Mouse (Mus musculus) heart, embryonic 11.5 days (tissue): ENCODE data around the gene Sf3a1. TPM values are rescaled to one million over a fixed set of nuclear protein-coding genes. Genes with fewer than 3 reads are reported as not detected.

ENCODE experiments used
- ATAC-seq: fragments of 200-750 bp; cut with Nextera tagmentation; replicated peaks from 2 replicates; pipeline ENCODE4 v1.8.0; 2017; ENCODE audit warnings: moderate library complexity; ENCODE audit not compliant: insufficient number of reproducible peaks, low FRiP score, low TSS enrichment
- H3K27ac ChIP-seq: fragments of 300-500 bp; sonication (generic); 2 replicates; pipeline ENCODE4 v1.5.1; 2014; ENCODE audit warnings: mild to moderate bottlenecking, low read depth, low read length
- H3K27me3 ChIP-seq: fragments of 300-500 bp; sonication (generic); 2 replicates; pipeline ENCODE4 v1.6.1; 2014; ENCODE audit warnings: mild to moderate bottlenecking, low read length, mixed read lengths; ENCODE audit not compliant: control insufficient read depth, insufficient read depth
- H3K36me3 ChIP-seq: fragments of 300-500 bp; sonication (generic); 2 replicates; pipeline ENCODE4 v1.6.1; 2014; ENCODE audit warnings: mild to moderate bottlenecking, low read length, moderate library complexity, mixed read lengths; ENCODE audit not compliant: control insufficient read depth, insufficient read depth
- H3K4me1 ChIP-seq: fragments of 300-500 bp; sonication (generic); 2 replicates; pipeline ENCODE4 v1.6.1; 2014; ENCODE audit warnings: low read length; ENCODE audit not compliant: control insufficient read depth, insufficient read depth
- H3K4me2 ChIP-seq: fragments of 300-500 bp; sonication (generic); 2 replicates; pipeline ENCODE4 v1.6.1; 2014; ENCODE audit warnings: mild to moderate bottlenecking, moderate library complexity
- H3K4me3 ChIP-seq: fragments of 300-500 bp; sonication (generic); 2 replicates; pipeline ENCODE4 v1.5.1; 2014; ENCODE audit warnings: low read depth, low read length
- H3K9ac ChIP-seq: fragments of 300-500 bp; sonication (generic); 2 replicates; pipeline ENCODE4 v1.6.1; 2014; ENCODE audit warnings: mild to moderate bottlenecking, low read depth, low read length, moderate library complexity
- H3K9me3 ChIP-seq: fragments of 300-500 bp; sonication (generic); replicated peaks from 2 replicates; pipeline ENCODE4 v1.6.1; 2016; ENCODE audit warnings: low read length; ENCODE audit not compliant: control insufficient read depth
- whole genome bisulfite sequencing: fragments of 180-500 bp; shearing (Covaris S2); extraction: QIAGEN DNeasy Blood & Tissue Kit; methylation state at CpG from one replicate; pipeline ENCODE4 v1.1.7; 2014; ENCODE audit not compliant: insufficient replicate concordance; 5-methylcytosine and 5-hydroxymethylcytosine counted together
- microRNA-seq: library from miRNA; unstranded; fragments of <30 nt; microRNA quantifications from one replicate; pipeline ENCODE4, GENCODE M21; 2016; ENCODE audit warnings: borderline number of aligned reads
- polyA plus RNA-seq: library from polyadenylated mRNA; unstranded; fragments of >200 nt; fragmentation: Nextera tagmentation; extraction: Ambion mirVana; gene quantifications from 2 replicates; pipeline ENCODE4 v1.2.1, GENCODE M21; 2014

The Sf3a1 gene
- polyA plus RNA-seq, 1 experiment from 2014 or later: 44.7 TPM

DNA sequence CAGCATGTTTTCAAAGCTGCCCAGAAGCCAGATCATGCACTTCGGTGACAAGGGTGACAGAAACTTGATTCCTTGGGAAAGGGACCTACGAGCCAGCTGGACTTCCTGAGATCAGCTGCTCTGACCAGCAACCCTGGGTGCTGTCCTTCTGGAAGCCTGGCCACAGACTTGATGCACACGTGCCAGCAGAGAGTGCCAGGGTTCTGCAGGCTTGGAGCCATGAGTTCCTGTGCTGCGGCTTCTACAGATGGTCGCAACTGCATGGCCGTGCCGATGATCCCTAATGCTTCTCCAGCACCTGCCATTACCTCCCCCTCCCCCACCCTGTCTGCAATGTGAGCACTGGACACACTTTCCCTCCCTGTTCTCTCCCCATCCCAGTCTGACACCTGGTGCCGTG lies 68.3 kb downstream of the Sf3a1 start:
- H3K4me2 ChIP-seq: no peak overlapping the region
- no peaks in the 10 kb centered on the region for H3K27me3 ChIP-seq
- no peak overlapping the region for H3K27ac ChIP-seq
- H3K9ac ChIP-seq: no peak overlapping the region
- no peak for ATAC-seq
- 0 out of 2 replicates have a peak, but pooled peaks cover 2% of the 10 kb centered on the region for H3K4me1 ChIP-seq
- no peaks in the 10 kb centered on the region for H3K36me3 ChIP-seq
- WGBS: 40% methylated on average over 8 of the region's 8 CpGs
- no peak overlapping the region for H3K4me3 ChIP-seq
- no peaks in the 10 kb centered on the region for H3K9me3 ChIP-seq

- Histone ChIP-seq H3K27ac (no peak overlapping the region), H3K4me3 (no peak overlapping the region), H3K9ac (0 out of 2 replicates have a peak overlapping the region, but pooled peaks have one; percentile 22), H3K36me3 (no peaks in the 10 kb centered on the region), H3K9me3 (no peaks in the 10 kb centered on the region), H3K4me2 (no peak overlapping the region), H3K4me1 (0 out of 2 replicates have a peak, but pooled peaks cover 2% of the 10 kb centered on the region), H3K27me3 (no peaks in the 10 kb centered on the region)
- WGBS: 52% methylated on average over 4 of the region's 4 CpGs
- ATAC-seq: no peak
Measured at GRCm38 (mm10) chr11:4229841-4230240, 69.7 kb downstream of the Sf3a1 start.

DNA sequence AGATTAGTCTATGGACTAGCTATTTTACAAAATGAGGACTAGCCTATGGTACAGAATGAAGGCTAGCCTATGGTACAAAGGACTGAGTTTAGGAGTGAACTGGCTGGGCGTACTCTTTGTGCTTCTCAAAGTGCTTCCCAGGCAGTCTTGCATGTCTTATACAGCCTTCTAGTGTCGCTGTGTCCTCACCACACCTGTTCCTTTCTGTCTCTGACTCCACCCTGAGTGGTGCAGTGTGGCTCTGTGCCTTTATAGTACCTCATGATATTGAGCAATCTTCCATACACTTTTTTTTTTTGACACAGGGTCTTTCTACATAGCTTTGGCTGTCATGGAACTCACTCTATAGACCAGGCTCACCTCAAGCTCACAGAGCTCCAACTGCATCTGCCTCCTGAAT lies 71.3 kb downstream of the Sf3a1 start:
- ATAC-seq: no peak
- Histone ChIP-seq H3K9me3 (no peaks in the 10 kb centered on the region), H3K27me3 (no peaks in the 10 kb centered on the region), H3K36me3 (no peaks in the 10 kb centered on the region), H3K4me2 (no peak overlapping the region), H3K9ac (no peak overlapping the region), H3K4me1 (0 out of 2 replicates have a peak, but pooled peaks cover 2% of the 10 kb centered on the region), H3K27ac (no peak overlapping the region), H3K4me3 (no peak overlapping the region)
- 84% methylated on average over 2 of the region's 2 CpGs for WGBS

Small RNA genes lying within 50 kb of the gene (microRNA-seq; reads per million reads assigned to microRNA genes)
- gene Mir3060: 4.2 reads per million, percentile 35 among the genes with 10 or more reads in this experiment

Other genes starting within 250 kb of the Sf3a1 start
- gene Slc35e4, start 245.7 kb upstream of the Sf3a1 start, polyA plus RNA-seq: 2.9 and 3.0 TPM in 2 replicates
- 71.2 and 72.5 TPM in 2 replicates for gene Tcn2, start 228.2 kb upstream of the Sf3a1 start, polyA plus RNA-seq
- 48.2 and 51.5 TPM in 2 replicates for gene Pes1, start 196.4 kb upstream of the Sf3a1 start, polyA plus RNA-seq
- 0.17 and 0.18 TPM in 2 replicates for gene 4930556J24Rik, start 183.6 kb upstream of the Sf3a1 start, polyA plus RNA-seq
- 0.14 and 0.19 TPM in 2 replicates for gene Gal3st1, start 176.7 kb upstream of the Sf3a1 start, polyA plus RNA-seq
- not detected in 2 replicates for gene Sec14l4, start 128.9 kb upstream of the Sf3a1 start, polyA plus RNA-seq
- not detected in 2 replicates for gene Sec14l3, start 95.5 kb upstream of the Sf3a1 start, polyA plus RNA-seq
- 20.8 and 21.0 TPM in 2 replicates for gene Mtfp1, start 64.9 kb upstream of the Sf3a1 start, polyA plus RNA-seq
- gene Sec14l2, start 36.9 kb upstream of the Sf3a1 start, polyA plus RNA-seq: 0.93 and 1.1 TPM in 2 replicates
- gene Rnf215, start 25.1 kb upstream of the Sf3a1 start, polyA plus RNA-seq: 13.7 and 15.3 TPM in 2 replicates
- gene Ccdc157, start 57 bp upstream of the Sf3a1 start, polyA plus RNA-seq: 2.2 and 2.6 TPM in 2 replicates
- 8.5 and 10.1 TPM in 2 replicates for gene Tbc1d10a, start 26.4 kb downstream of the Sf3a1 start, polyA plus RNA-seq
- 2.2 and 2.5 TPM in 2 replicates for gene Castor1, start 57.9 kb downstream of the Sf3a1 start, polyA plus RNA-seq
- 0.10 and 0.11 TPM in 2 replicates for gene Osm, start 76.1 kb downstream of the Sf3a1 start, polyA plus RNA-seq
- 0.06 and 0.11 TPM in 2 replicates for gene Lif, start 97.2 kb downstream of the Sf3a1 start, polyA plus RNA-seq